Mouse (Mus musculus): ENCODE measurements around the gene Scaf8.

DNA sequence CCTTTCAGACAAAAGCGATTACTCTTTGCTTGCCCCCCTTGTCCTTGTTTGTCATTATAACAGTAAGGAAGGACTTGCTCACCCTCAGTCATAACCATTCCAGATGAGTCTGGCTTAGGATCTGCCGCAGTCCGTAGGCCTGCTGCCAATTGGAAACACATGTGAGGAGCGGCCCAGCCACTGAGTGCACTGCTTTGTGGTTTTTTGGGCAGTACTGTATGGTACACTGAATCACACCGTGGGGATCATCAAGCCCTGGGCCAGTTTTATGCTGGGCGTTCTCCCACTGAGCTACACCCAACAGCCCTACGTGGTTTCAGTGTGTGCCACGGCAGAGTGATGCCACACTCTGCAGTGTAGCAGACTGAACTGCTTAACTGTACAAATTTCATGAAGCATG lies 85.6 kb downstream of the Scaf8 start:
- TF ChIP-seq EP300 (IDR thresholded peaks at IDR 0.05) (no peak), CTCF (IDR thresholded peaks at IDR 0.05) (no peak)

All from lung, postnatal 0 days (tissue).